Mouse (Mus musculus): ENCODE data around the gene Rxrb. TPM values are rescaled to one million over a fixed set of nuclear protein-coding genes. Genes with fewer than 3 reads are reported as not detected.
A peak's percentile ranks its signal among the peaks of the same experiment; 100 is the strongest.

Gene Rxrb
- polyA plus RNA-seq, 1 experiment from 2014 or later = 46.1 TPM

DNA sequence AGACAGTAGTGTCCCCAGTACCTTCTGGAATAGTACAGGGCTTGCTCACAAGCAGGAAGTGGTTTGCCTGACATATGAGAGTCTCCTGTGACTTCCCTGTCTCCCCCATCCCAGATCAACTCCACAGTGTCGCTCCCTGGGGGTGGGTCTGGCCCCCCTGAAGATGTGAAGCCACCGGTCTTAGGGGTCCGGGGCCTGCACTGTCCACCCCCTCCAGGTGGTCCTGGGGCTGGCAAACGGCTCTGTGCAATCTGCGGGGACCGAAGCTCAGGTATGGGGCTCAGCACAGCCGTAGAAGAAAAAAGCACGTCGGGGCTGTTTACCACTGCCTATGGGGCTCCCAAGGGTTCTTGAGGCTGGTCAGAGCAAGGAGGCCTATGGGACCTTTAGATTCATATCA is 1.8 kb downstream of the Rxrb start:
- peaks cover 48% of the 10 kb centered on the region for H3K36me3 ChIP-seq (ENCODE audit: insufficient read depth, low read length)
- no peak for TF ChIP-seq CTCF (IDR thresholded peaks at IDR 0.05; ENCODE audit: low read depth)
- H3K9ac ChIP-seq (ENCODE audit: low read depth, low read length) = no peak overlapping the region; the same call in 1 of the 2 replicates
- H3K4me1 ChIP-seq (replicated peaks; ENCODE audit: insufficient read depth, low read length) = peaks cover 21% of the 10 kb centered on the region
- 88% methylated on average over 9 of the region's 9 CpGs for WGBS
- no peak for DNase-seq (ENCODE audit: low spot score)
- no peaks in the 10 kb centered on the region for H3K9me3 ChIP-seq (replicated peaks; ENCODE audit: low read length)
- H3K4me2 ChIP-seq (ENCODE audit: low read length) = peak overlapping the region; percentile 70; the same call in 1 of the 2 replicates
- H3K4me3 ChIP-seq (replicated peaks; ENCODE audit: low read depth, low read length) = no peak overlapping the region
- ATAC-seq (replicated peaks; ENCODE audit: low FRiP score, low read depth) = no peak
- H3K27me3 ChIP-seq (ENCODE audit: insufficient read depth, low read length) = no peaks in the 10 kb centered on the region
- H3K27ac ChIP-seq = peak overlapping the region; percentile 54; the same call in 1 of the 2 replicates

- Histone ChIP-seq H3K9ac (ENCODE audit: low read depth, low read length) (no peak overlapping the region), H3K4me1 (replicated peaks; ENCODE audit: insufficient read depth, low read length) (peaks cover 27% of the 10 kb centered on the region), H3K27ac (no peak overlapping the region), H3K4me2 (ENCODE audit: low read length) (no peak overlapping the region), H3K27me3 (ENCODE audit: insufficient read depth, low read length) (no peaks in the 10 kb centered on the region), H3K36me3 (ENCODE audit: insufficient read depth, low read length) (peaks cover 41% of the 10 kb centered on the region), H3K4me3 (replicated peaks; ENCODE audit: low read depth, low read length) (no peak overlapping the region), H3K9me3 (replicated peaks; ENCODE audit: low read length) (no peaks in the 10 kb centered on the region)
- ATAC-seq (replicated peaks; ENCODE audit: low FRiP score, low read depth) (no peak), DNase-seq (ENCODE audit: low spot score) (peak; percentile 71)
- WGBS = 77% methylated on average over 10 of the region's 10 CpGs
- TF ChIP-seq CTCF (IDR thresholded peaks at IDR 0.05; ENCODE audit: low read depth) = peak; percentile 74
Observed at GRCm38 (mm10) chr17:34034064-34034463, 2.5 kb downstream of the Rxrb start.

GRCm38 (mm10) chr17:34035517-34035916 is 3.9 kb downstream of the Rxrb start:
- Histone ChIP-seq H3K9me3 (replicated peaks; ENCODE audit: low read length) (no peaks in the 10 kb centered on the region), H3K4me3 (replicated peaks; ENCODE audit: low read depth, low read length) (no peak overlapping the region), H3K36me3 (ENCODE audit: insufficient read depth, low read length) (peaks cover 32% of the 10 kb centered on the region), H3K4me2 (ENCODE audit: low read length) (no peak overlapping the region), H3K27me3 (ENCODE audit: insufficient read depth, low read length) (no peaks in the 10 kb centered on the region), H3K27ac (no peak overlapping the region), H3K9ac (ENCODE audit: low read depth, low read length) (no peak overlapping the region), H3K4me1 (replicated peaks; ENCODE audit: insufficient read depth, low read length) (peaks cover 21% of the 10 kb centered on the region)
- TF ChIP-seq CTCF (IDR thresholded peaks at IDR 0.05; ENCODE audit: low read depth) = no peak
- ATAC-seq (replicated peaks; ENCODE audit: low FRiP score, low read depth) (no peak), DNase-seq (ENCODE audit: low spot score) (no peak)
- WGBS = 89% methylated on average over 9 of the region's 9 CpGs

- Histone ChIP-seq H3K4me3 (replicated peaks; ENCODE audit: low read depth, low read length) (no peak overlapping the region), H3K9ac (ENCODE audit: low read depth, low read length) (no peak overlapping the region), H3K27ac (no peak overlapping the region), H3K36me3 (ENCODE audit: insufficient read depth, low read length) (peaks cover 32% of the 10 kb centered on the region), H3K4me1 (replicated peaks; ENCODE audit: insufficient read depth, low read length) (peaks cover 20% of the 10 kb centered on the region), H3K27me3 (ENCODE audit: insufficient read depth, low read length) (no peaks in the 10 kb centered on the region), H3K9me3 (replicated peaks; ENCODE audit: low read length) (no peaks in the 10 kb centered on the region), H3K4me2 (ENCODE audit: low read length) (no peak overlapping the region)
- 78% methylated on average over 10 of the region's 10 CpGs for WGBS
- TF ChIP-seq CTCF (IDR thresholded peaks at IDR 0.05; ENCODE audit: low read depth) = no peak
- ATAC-seq (replicated peaks; ENCODE audit: low FRiP score, low read depth) (no peak), DNase-seq (ENCODE audit: low spot score) (no peak)
Observed at GRCm38 (mm10) chr17:34036647-34037046, 5.0 kb downstream of the Rxrb start.

DNA sequence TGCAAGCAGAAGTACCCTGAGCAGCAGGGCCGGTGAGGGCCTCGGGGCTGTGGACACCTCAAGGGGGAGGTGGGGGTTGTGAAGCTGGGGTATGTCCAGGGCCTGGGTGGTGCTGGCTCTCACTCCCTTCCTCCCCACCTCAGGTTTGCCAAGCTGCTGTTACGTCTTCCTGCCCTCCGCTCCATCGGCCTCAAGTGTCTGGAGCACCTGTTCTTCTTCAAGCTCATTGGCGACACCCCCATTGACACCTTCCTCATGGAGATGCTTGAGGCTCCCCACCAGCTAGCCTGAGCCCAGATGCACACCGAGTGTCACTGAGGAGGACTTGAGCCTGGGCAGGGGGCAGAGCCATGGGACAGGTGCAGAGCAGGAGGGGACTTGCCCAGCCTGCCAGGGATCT is 5.6 kb downstream of the Rxrb start:
- Histone ChIP-seq H3K4me3 (replicated peaks; ENCODE audit: low read depth, low read length) (no peak overlapping the region), H3K9ac (ENCODE audit: low read depth, low read length) (no peak overlapping the region), H3K4me2 (ENCODE audit: low read length) (no peak overlapping the region), H3K4me1 (replicated peaks; ENCODE audit: insufficient read depth, low read length) (peaks cover 20% of the 10 kb centered on the region), H3K27me3 (ENCODE audit: insufficient read depth, low read length) (0 out of 2 replicates have a peak, but pooled peaks cover 2% of the 10 kb centered on the region), H3K9me3 (replicated peaks; ENCODE audit: low read length) (no peaks in the 10 kb centered on the region), H3K36me3 (ENCODE audit: insufficient read depth, low read length) (peaks cover 32% of the 10 kb centered on the region), H3K27ac (no peak overlapping the region)
- TF ChIP-seq CTCF (IDR thresholded peaks at IDR 0.05; ENCODE audit: low read depth) = no peak
- ATAC-seq (replicated peaks; ENCODE audit: low FRiP score, low read depth) (no peak), DNase-seq (ENCODE audit: low spot score) (no peak)
- 90% methylated on average over 7 of the region's 7 CpGs for WGBS

- Histone ChIP-seq H3K36me3 (ENCODE audit: insufficient read depth, low read length) (peaks cover 32% of the 10 kb centered on the region), H3K9ac (ENCODE audit: low read depth, low read length) (no peak overlapping the region), H3K4me3 (replicated peaks; ENCODE audit: low read depth, low read length) (0 out of 2 replicates have a peak overlapping the region, but pooled peaks have one; percentile 1), H3K9me3 (replicated peaks; ENCODE audit: low read length) (no peaks in the 10 kb centered on the region), H3K27me3 (ENCODE audit: insufficient read depth, low read length) (0 out of 2 replicates have a peak, but pooled peaks cover 4% of the 10 kb centered on the region), H3K4me1 (replicated peaks; ENCODE audit: insufficient read depth, low read length) (peaks cover 14% of the 10 kb centered on the region), H3K27ac (no peak overlapping the region), H3K4me2 (ENCODE audit: low read length) (peak overlapping the region; percentile 51)
- WGBS = 16% methylated on average over 17 of the region's 21 CpGs
- TF ChIP-seq CTCF (IDR thresholded peaks at IDR 0.05; ENCODE audit: low read depth) = no peak
- ATAC-seq (replicated peaks; ENCODE audit: low FRiP score, low read depth) (no peak), DNase-seq (ENCODE audit: low spot score) (no peak)
Observed at GRCm38 (mm10) chr17:34038440-34038839, 6.8 kb downstream of the Rxrb start.

All from kidney, postnatal 0 days (tissue).